Mouse (Mus musculus) thymus, postnatal 14 days (tissue): ENCODE data around the gene Trim66.

Source experiments
- DNase-seq: peaks from one replicate; pipeline ENCODE4 v3.0.0; 2021

Trim66 gene

GRCm38 (mm10) chr7:109508034-109508433, at the start of gene Trim66:
Gene Trim66 (minus strand): TSS chr7:109508134.
- no peak for DNase-seq

- DNase-seq: no peak
Observed at GRCm38 (mm10) chr7:109546726-109547125, 38.8 kb upstream of the Trim66 start.

GRCm38 (mm10) chr7:109546186-109546585, 38.3 kb upstream of the Trim66 start:
- no peak for DNase-seq

GRCm38 (mm10) chr7:109545255-109545993, 37.5 kb upstream of the Trim66 start:
- no peak for DNase-seq

GRCm38 (mm10) chr7:109544792-109545191, 36.9 kb upstream of the Trim66 start:
- DNase-seq: no peak

GRCm38 (mm10) chr7:109542364-109542628, 34.4 kb upstream of the Trim66 start:
- no peak for DNase-seq

- no peak for DNase-seq
Observed at GRCm38 (mm10) chr7:109541609-109542363, 33.9 kb upstream of the Trim66 start.

- no peak for DNase-seq
Observed at GRCm38 (mm10) chr7:109540902-109541301, 33.0 kb upstream of the Trim66 start.

GRCm38 (mm10) chr7:109536451-109536946, 28.6 kb upstream of the Trim66 start:
- DNase-seq: no peak

GRCm38 (mm10) chr7:109534921-109535320, 27.0 kb upstream of the Trim66 start:
- no peak for DNase-seq

- DNase-seq: no peak
Observed at GRCm38 (mm10) chr7:109533888-109534287, 26.0 kb upstream of the Trim66 start.

- no peak for DNase-seq
Observed at GRCm38 (mm10) chr7:109533129-109533528, 25.2 kb upstream of the Trim66 start.

GRCm38 (mm10) chr7:109532691-109533090, 24.8 kb upstream of the Trim66 start:
- no peak for DNase-seq

- DNase-seq: no peak
Observed at GRCm38 (mm10) chr7:109531501-109531900, 23.6 kb upstream of the Trim66 start.

- no peak for DNase-seq
Observed at GRCm38 (mm10) chr7:109529741-109530140, 21.8 kb upstream of the Trim66 start.

GRCm38 (mm10) chr7:109528356-109528755, 20.4 kb upstream of the Trim66 start:
- DNase-seq: peak; percentile 17

- DNase-seq: no peak
Observed at GRCm38 (mm10) chr7:109527536-109527935, 19.6 kb upstream of the Trim66 start.

- no peak for DNase-seq
Observed at GRCm38 (mm10) chr7:109525740-109526663, 18.1 kb upstream of the Trim66 start.

GRCm38 (mm10) chr7:109524763-109525162, 16.8 kb upstream of the Trim66 start:
- no peak for DNase-seq

- DNase-seq: no peak
Observed at GRCm38 (mm10) chr7:109524442-109524744, 16.5 kb upstream of the Trim66 start.

- no peak for DNase-seq
Observed at GRCm38 (mm10) chr7:109523741-109524441, 16.0 kb upstream of the Trim66 start.

GRCm38 (mm10) chr7:109523304-109523703, 15.4 kb upstream of the Trim66 start:
- DNase-seq: no peak

GRCm38 (mm10) chr7:109522084-109522483, 14.2 kb upstream of the Trim66 start:
- DNase-seq: no peak
